8 mouse cellular contexts compared by ENCODE assay signal in genomic region chr8:88520985-88521527, GRCm38 (mm10). TPM values are rescaled to one million over a fixed set of nuclear protein-coding genes. Genes with fewer than 3 reads are reported as not detected.
DNase-seq lines count a peak whose midpoint lies in the region; ATAC-seq lines count a peak whose summit lies in the region.

TSS of gene Nkd1 (plus strand) at chr8:88521354.

- peak; percentile 70 for ATAC-seq in common myeloid progenitor, adult 5-6 weeks (replicated peaks; ENCODE audit: low read depth, poor library complexity, severe bottlenecking)
- peak; percentile 79 for ATAC-seq in megakaryocyte progenitor cell, adult 5-6 weeks (replicated peaks; ENCODE audit: poor library complexity)

- intact Hi-C loops in gastrocnemius, postnatal 14 days (cut with DNase I; ENCODE audit: low total_unique reads): no loop called here
- intact Hi-C loops in left cerebral cortex, postnatal 10 days (cut with DNase I): loop anchor here (5.0 kb wide), 3 partner anchors 69 to 159 kb away; partner anchors contain the start of gene Brd7

- DNase-seq in adrenal gland, adult (ENCODE audit: inconsistent age in 2 of 2, low spot score in 1 of 2): peak; percentile 92 to 97
- peak; percentile 89 for DNase-seq in gastrocnemius, postnatal 14 days
- peak; percentile 63 for DNase-seq in induced T-regulatory cell, adult 2 months (ENCODE audit: low read depth)
- peak; percentile 75 to 94 for DNase-seq in left cerebral cortex, postnatal 10 days (ENCODE audit: extremely low spot score in 1 of 2, low spot score in 2 of 2)
- peak; percentile 86 for DNase-seq in right cerebral cortex, postnatal 25 days
- peak; percentile 86 to 96 for DNase-seq in urinary bladder, postnatal 4 days (ENCODE audit: low spot score in 2 of 2)

RNA-seq across cellular contexts. Expression of gene Nkd1, which starts in this region (rescaled TPM):
- not detected in 2 replicates for total RNA-seq in common myeloid progenitor, adult 5-6 weeks (2017)
- total RNA-seq in gastrocnemius, postnatal 14 days (2021): 1 to 10 TPM; 3.1 to 4.5 TPM
- 10 to 100 TPM; 17.2 to 24.4 TPM for total RNA-seq in left cerebral cortex, postnatal 10 days (2021)
- total RNA-seq in megakaryocyte progenitor cell, adult 5-6 weeks (2015): not detected in 2 replicates
- total RNA-seq in megakaryocyte progenitor cell, adult 5-6 weeks (2017): 0.17 and 0.54 TPM in 2 replicates

Comparison
In these comparisons a context has a peak if more than half of its experiments do, and no peak if none do; other contexts are left out.
1. Peak in every context shown above with its lines: DNase-seq and ATAC-seq.
2. Peak in ATAC-seq in common myeloid progenitor, adult 5-6 weeks; RNA of the gene not detected or under 1 TPM.
3. Peak in ATAC-seq in megakaryocyte progenitor cell, adult 5-6 weeks; RNA of the gene not detected or under 1 TPM.